ENCODE assay signal across 22 mouse cellular contexts in genomic region chr4:149949691-149950090, GRCm38 (mm10). TPM values are rescaled to one million over a fixed set of nuclear protein-coding genes. Genes with fewer than 3 reads are reported as not detected.
DNase-seq lines count a peak whose midpoint lies in the region; ATAC-seq and TF ChIP-seq lines count a peak whose summit lies in the region.
"Had no signal": no experiment of that assay in that cellular context is flagged by ENCODE, and none has a peak within 500 bp of the region (broad histone marks: within the 10 kb centered on the region; RNA-seq: fewer than 3 reads in every experiment).

No protein-coding gene starts in this region.

- peak overlapping the region; percentile 13; the same call in 1 of the 2 replicates for H3K4me2 ChIP-seq in kidney, embryonic 15.5 days
- 0 out of 2 replicates have a peak overlapping the region, but pooled peaks have one; percentile 1 for H3K4me2 ChIP-seq in neural tube, embryonic 12.5 days (replicated peaks)
- H3K4me2 ChIP-seq in neural tube, embryonic 15.5 days: no peak overlapping the region
- H3K4me2 ChIP-seq in myocyte (ENCODE audit: low read depth): peak overlapping the region; percentile 18
- no peak overlapping the region for H3K4me2 ChIP-seq in hindbrain, embryonic 16.5 days (ENCODE audit: low read length)
- H3K4me2 ChIP-seq: embryonic facial prominence, embryonic 12.5 days; forebrain, embryonic 15.5 days; heart, embryonic 15.5 days; hindbrain, embryonic 15.5 days had no signal

- H3K27ac ChIP-seq in kidney, embryonic 15.5 days: peak overlapping the region; percentile 57
- H3K27ac ChIP-seq in neural tube, embryonic 12.5 days: no peak overlapping the region
- H3K27ac ChIP-seq in neural tube, embryonic 15.5 days (replicated peaks): no peak overlapping the region
- no peak overlapping the region for H3K27ac ChIP-seq in hindbrain, embryonic 16.5 days (ENCODE audit: low read depth, low read length)
- H3K27ac ChIP-seq: embryonic facial prominence, embryonic 12.5 days; forebrain, embryonic 15.5 days; heart, embryonic 10.5 days; hindbrain, embryonic 15.5 days had no signal

- no peaks in the 10 kb centered on the region for H3K9me3 ChIP-seq in kidney, embryonic 15.5 days (replicated peaks)
- no peaks in the 10 kb centered on the region for H3K9me3 ChIP-seq in neural tube, embryonic 12.5 days
- H3K9me3 ChIP-seq in neural tube, embryonic 15.5 days (replicated peaks): no peaks in the 10 kb centered on the region
- no peaks in the 10 kb centered on the region for H3K9me3 ChIP-seq in hindbrain, embryonic 16.5 days (ENCODE audit: control insufficient read depth, low read length)
- H3K9me3 ChIP-seq: embryonic facial prominence, embryonic 12.5 days; forebrain, embryonic 15.5 days; heart, embryonic 10.5 days; heart, embryonic 15.5 days; hindbrain, embryonic 15.5 days had no signal

- no peak overlapping the region for H3K9ac ChIP-seq in kidney, embryonic 15.5 days
- no peak overlapping the region for H3K9ac ChIP-seq in neural tube, embryonic 12.5 days
- no peak overlapping the region for H3K9ac ChIP-seq in neural tube, embryonic 15.5 days (replicated peaks)
- no peak overlapping the region for H3K9ac ChIP-seq in hindbrain, embryonic 16.5 days (ENCODE audit: low read depth, low read length)
- H3K9ac ChIP-seq: embryonic facial prominence, embryonic 12.5 days; forebrain, embryonic 15.5 days; heart, embryonic 15.5 days; hindbrain, embryonic 15.5 days had no signal

- peaks cover 72% of the 10 kb centered on the region for H3K4me1 ChIP-seq in kidney, embryonic 15.5 days
- peaks cover 69% of the 10 kb centered on the region for H3K4me1 ChIP-seq in neural tube, embryonic 12.5 days
- H3K4me1 ChIP-seq in neural tube, embryonic 15.5 days: peaks cover 59% of the 10 kb centered on the region
- peaks cover 21% of the 10 kb centered on the region for H3K4me1 ChIP-seq in hindbrain, embryonic 16.5 days (ENCODE audit: control insufficient read depth, insufficient read depth, low read depth, low read length)

- peak; percentile 49 for ATAC-seq in kidney, embryonic 15.5 days (replicated peaks; ENCODE audit: low FRiP score)
- no peak for ATAC-seq in neural tube, embryonic 12.5 days (ENCODE audit: low FRiP score, low read depth)
- ATAC-seq in neural tube, embryonic 15.5 days (ENCODE audit: low FRiP score): no peak
- no peak for ATAC-seq in hindbrain, embryonic 16.5 days
- ATAC-seq: forebrain, embryonic 15.5 days had no signal

- no peaks in the 10 kb centered on the region for H3K36me3 ChIP-seq in kidney, embryonic 15.5 days
- H3K36me3 ChIP-seq in neural tube, embryonic 12.5 days: no peaks in the 10 kb centered on the region
- no peaks in the 10 kb centered on the region for H3K36me3 ChIP-seq in neural tube, embryonic 15.5 days
- peaks cover 3% of the 10 kb centered on the region for H3K36me3 ChIP-seq in myocyte (ENCODE audit: control insufficient read depth, insufficient read depth)
- no peaks in the 10 kb centered on the region for H3K36me3 ChIP-seq in hindbrain, embryonic 16.5 days (ENCODE audit: control insufficient read depth, insufficient read depth, low read length)
- H3K36me3 ChIP-seq: embryonic facial prominence, embryonic 12.5 days; forebrain, embryonic 15.5 days; heart, embryonic 10.5 days; heart, embryonic 15.5 days; hindbrain, embryonic 15.5 days had no signal

- DNase-seq in kidney, adult 11 months: no peak
- DNase-seq in adrenal gland, postnatal 25 days: no peak
- DNase-seq: adrenal gland, adult 2 months; adrenal gland, postnatal 36 days; cerebellum, adult 11 months; cerebellum, adult 8-10 months; cerebellum, postnatal 14 days; embryo, embryonic 11 days; gastrocnemius, postnatal 36 days; heart, adult 11 months; heart, postnatal 36 days had no signal

- H3K4me3 ChIP-seq in kidney, embryonic 15.5 days (replicated peaks): no peak overlapping the region
- no peak overlapping the region for H3K4me3 ChIP-seq in neural tube, embryonic 12.5 days
- H3K4me3 ChIP-seq in neural tube, embryonic 15.5 days (replicated peaks): no peak overlapping the region
- no peak overlapping the region for H3K4me3 ChIP-seq in myocyte
- no peak overlapping the region for H3K4me3 ChIP-seq in hindbrain, embryonic 16.5 days (ENCODE audit: low read length)
- H3K4me3 ChIP-seq: embryonic facial prominence, embryonic 12.5 days; forebrain, embryonic 15.5 days; heart, embryonic 10.5 days; heart, embryonic 15.5 days; hindbrain, embryonic 15.5 days had no signal

- H3K27me3 ChIP-seq in kidney, embryonic 15.5 days: peaks cover 27% of the 10 kb centered on the region
- no peaks in the 10 kb centered on the region for H3K27me3 ChIP-seq in neural tube, embryonic 12.5 days (replicated peaks)
- H3K27me3 ChIP-seq in neural tube, embryonic 15.5 days (replicated peaks): no peaks in the 10 kb centered on the region
- H3K27me3 ChIP-seq in myocyte (ENCODE audit: control insufficient read depth, insufficient read depth, insufficient read length): no peaks in the 10 kb centered on the region
- no peaks in the 10 kb centered on the region; the same call in 1 of the 2 replicates for H3K27me3 ChIP-seq in hindbrain, embryonic 16.5 days (replicated peaks; ENCODE audit: control insufficient read depth, insufficient read depth, low read length)
- H3K27me3 ChIP-seq: embryonic facial prominence, embryonic 12.5 days had no signal

- WGBS in kidney, embryonic 15.5 days: 33% methylated on average over 13 of the region's 13 CpGs
- WGBS in neural tube, embryonic 12.5 days: 53% methylated on average over 13 of the region's 13 CpGs
- 44% methylated on average over 13 of the region's 13 CpGs for WGBS in neural tube, embryonic 15.5 days
- WGBS in hindbrain, embryonic 16.5 days: 56% methylated on average over 13 of the region's 13 CpGs

- TF ChIP-seq POLR2A in myocyte (IDR thresholded peaks at IDR 0.05; ENCODE audit: insufficient read length, low read depth): no peak

- H3ac ChIP-seq in myocyte (ENCODE audit: control insufficient read depth, insufficient read length): no peak overlapping the region

- peaks cover 65% of the 10 kb centered on the region for H3K79me2 ChIP-seq in myocyte (ENCODE audit: control insufficient read depth, insufficient read depth)

TF ChIP-seq in myocyte, 11 proteins besides CTCF, POLR2A, EP300 and RAD21:
- no peak for TF ChIP-seq TCF3 (IDR thresholded peaks at IDR 0.05; ENCODE audit: insufficient read length, low read depth)
- TF ChIP-seq MYOD1 (IDR thresholded peaks at IDR 0.05; ENCODE audit: control insufficient read depth in 1 of 3, insufficient read length in 2 of 3, low read depth in 2 of 3): no peak
- no peak for TF ChIP-seq USF1 (IDR thresholded peaks at IDR 0.05; ENCODE audit: low read depth)
- no peak for TF ChIP-seq CEBPB (IDR thresholded peaks at IDR 0.05; ENCODE audit: insufficient read depth, poor library complexity, severe bottlenecking)
- no peak for TF ChIP-seq SRF (IDR thresholded peaks at IDR 0.05; ENCODE audit: control insufficient read depth, insufficient read length, low read depth)
- TF ChIP-seq TCF12 (IDR thresholded peaks at IDR 0.05; ENCODE audit: insufficient read depth, poor library complexity, severe bottlenecking): no peak

RNA-seq across cellular contexts. Expression of gene Spsb1, which starts 5.2 kb away (rescaled TPM):
- polyA plus RNA-seq in kidney, embryonic 15.5 days (2015; fragmentation: Nextera tagmentation; extraction: Ambion mirVana): 11.7 and 12.7 TPM in 2 replicates
- polyA plus RNA-seq in neural tube, embryonic 12.5 days (2016; fragmentation: Nextera tagmentation; extraction: Ambion mirVana): 17.3 and 19.1 TPM in 2 replicates
- polyA plus RNA-seq in neural tube, embryonic 15.5 days (2015; fragmentation: Nextera tagmentation; extraction: Ambion mirVana): 7.7 and 9.8 TPM in 2 replicates
- polyA plus RNA-seq in myocyte (2012; fragmentation: generic; extraction: Trizol): 22.6 TPM
- 23.7 and 25.6 TPM in 2 replicates for total RNA-seq in adrenal gland, postnatal 25 days (2021)
- 10.1 TPM in 2 replicates for polyA plus RNA-seq in hindbrain, embryonic 16.5 days (2015; fragmentation: Nextera tagmentation; extraction: Ambion mirVana)
- total RNA-seq: common myeloid progenitor, adult 5-6 weeks had no signal

RNA-seq across cellular contexts. Expression of gene H6pd, which starts 59.1 kb away (rescaled TPM):
- 17.8 and 18.5 TPM in 2 replicates for polyA plus RNA-seq in kidney, embryonic 15.5 days (2015; fragmentation: Nextera tagmentation; extraction: Ambion mirVana)
- 3.3 and 4.0 TPM in 2 replicates for polyA plus RNA-seq in neural tube, embryonic 12.5 days (2016; fragmentation: Nextera tagmentation; extraction: Ambion mirVana)
- 3.3 and 6.4 TPM in 2 replicates for polyA plus RNA-seq in neural tube, embryonic 15.5 days (2015; fragmentation: Nextera tagmentation; extraction: Ambion mirVana)
- polyA plus RNA-seq in myocyte (2012; fragmentation: generic; extraction: Trizol): 21.8 TPM
- total RNA-seq in adrenal gland, postnatal 25 days (2021): 127 and 149 TPM in 2 replicates
- 2.9 and 3.5 TPM in 2 replicates for polyA plus RNA-seq in hindbrain, embryonic 16.5 days (2015; fragmentation: Nextera tagmentation; extraction: Ambion mirVana)

Comparison
In these comparisons a context has a peak if more than half of its experiments do, and no peak if none do; other contexts are left out.
1. H3K4me2 ChIP-seq: peak in kidney, embryonic 15.5 days (single experiment), neural tube, embryonic 12.5 days (single experiment) and myocyte (single experiment); none in neural tube, embryonic 15.5 days (single experiment) and hindbrain, embryonic 16.5 days (single experiment).